17 mouse cellular contexts compared by ENCODE assay signal in the genomic region with DNA sequence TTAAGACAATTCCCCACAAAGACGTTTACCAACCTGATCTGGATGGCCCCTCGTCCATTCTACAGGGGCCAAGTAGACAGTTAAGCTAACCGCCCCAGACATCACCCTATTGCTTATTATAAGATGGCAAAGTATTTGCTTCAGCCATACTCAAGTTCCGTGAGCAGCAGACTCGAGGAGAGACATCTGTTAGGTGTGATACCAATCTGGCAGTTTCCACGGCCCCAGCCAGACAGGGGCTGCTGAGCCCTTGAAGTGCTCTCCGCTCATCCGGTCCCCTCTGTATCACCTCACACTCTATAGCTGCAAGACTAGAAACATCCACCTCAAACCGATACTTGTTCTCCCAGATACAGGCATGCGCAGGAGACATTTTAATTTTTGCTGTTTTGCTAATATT. TPM values are rescaled to one million over a fixed set of nuclear protein-coding genes. Genes with fewer than 3 reads are reported as not detected.
DNase-seq lines count a peak whose midpoint lies in the region; ATAC-seq and TF ChIP-seq lines count a peak whose summit lies in the region.
"Had no signal": no experiment of that assay in that cellular context is flagged by ENCODE, and none has a peak within 500 bp of the region (broad histone marks: within the 10 kb centered on the region; RNA-seq: fewer than 3 reads in every experiment).

No protein-coding gene starts in this region.

- no peak for TF ChIP-seq CTCF in brain, embryonic 14.5 days (IDR thresholded peaks at IDR 0.05; ENCODE audit: borderline replicate concordance, extremely low read depth, insufficient read depth, insufficient read length)

- H3K4me1 ChIP-seq in forebrain, embryonic 14.5 days (ENCODE audit: control insufficient read depth, insufficient read depth, low read length): 0 out of 2 replicates have a peak, but pooled peaks cover 2% of the 10 kb centered on the region
- H3K4me1 ChIP-seq in forebrain, embryonic 12.5 days: no peaks in the 10 kb centered on the region
- H3K4me1 ChIP-seq in hindbrain, embryonic 11.5 days (replicated peaks; ENCODE audit: control insufficient read depth, insufficient read depth, low read length): no peaks in the 10 kb centered on the region

- H3K27ac ChIP-seq in forebrain, embryonic 14.5 days (ENCODE audit: low read depth, low read length): no peak overlapping the region
- no peak overlapping the region for H3K27ac ChIP-seq in forebrain, embryonic 12.5 days
- H3K27ac ChIP-seq in hindbrain, embryonic 11.5 days (ENCODE audit: low read depth, low read length): no peak overlapping the region
- H3K27ac ChIP-seq: embryonic facial prominence, embryonic 10.5 days; embryonic facial prominence, embryonic 12.5 days had no signal

- H3K4me2 ChIP-seq in forebrain, embryonic 14.5 days (ENCODE audit: low read length): no peak overlapping the region
- no peak overlapping the region for H3K4me2 ChIP-seq in forebrain, embryonic 12.5 days
- H3K4me2 ChIP-seq in hindbrain, embryonic 11.5 days (replicated peaks; ENCODE audit: low read depth, low read length): no peak overlapping the region
- H3K4me2 ChIP-seq: embryonic facial prominence, embryonic 12.5 days had no signal

- no peak overlapping the region for H3K9ac ChIP-seq in forebrain, embryonic 14.5 days (ENCODE audit: low read length)
- H3K9ac ChIP-seq in forebrain, embryonic 12.5 days: no peak overlapping the region
- H3K9ac ChIP-seq in hindbrain, embryonic 11.5 days (ENCODE audit: low read depth, low read length): no peak overlapping the region
- H3K9ac ChIP-seq: embryonic facial prominence, embryonic 12.5 days had no signal

- no peaks in the 10 kb centered on the region for H3K9me3 ChIP-seq in forebrain, embryonic 14.5 days (replicated peaks; ENCODE audit: control insufficient read depth, low read length)
- no peaks in the 10 kb centered on the region for H3K9me3 ChIP-seq in forebrain, embryonic 12.5 days
- H3K9me3 ChIP-seq in hindbrain, embryonic 11.5 days (ENCODE audit: control insufficient read depth, low read length): no peaks in the 10 kb centered on the region
- H3K9me3 ChIP-seq: embryonic facial prominence, embryonic 12.5 days had no signal

- no peaks in the 10 kb centered on the region for H3K27me3 ChIP-seq in forebrain, embryonic 14.5 days (replicated peaks; ENCODE audit: control insufficient read depth, insufficient read depth, low read length)
- peaks cover 9% of the 10 kb centered on the region for H3K27me3 ChIP-seq in forebrain, embryonic 12.5 days
- H3K27me3 ChIP-seq in hindbrain, embryonic 11.5 days (ENCODE audit: control insufficient read depth, insufficient read depth, low read length): no peaks in the 10 kb centered on the region

- WGBS in forebrain, embryonic 14.5 days: 79% methylated on average over 10 of the region's 10 CpGs
- WGBS in forebrain, embryonic 12.5 days: 83% methylated on average over 10 of the region's 10 CpGs
- 86% methylated on average over 10 of the region's 10 CpGs for WGBS in hindbrain, embryonic 11.5 days

- peak; percentile 56 for DNase-seq in forebrain, embryonic 14.5 days (ENCODE audit: low spot score)
- DNase-seq in thymus, postnatal 0 days (ENCODE audit: low spot score): peak; percentile 5
- no peak for DNase-seq in thymus, adult 18-20 months
- peak; percentile 67 for DNase-seq in brain, embryonic 14.5 days (ENCODE audit: low read depth)
- no peak for DNase-seq in hindbrain, embryonic 11.5 days (ENCODE audit: low spot score)
- DNase-seq: adrenal gland, adult 2 months; adrenal gland, postnatal 10 days; adrenal gland, postnatal 25 days; cerebellum, adult 11-12 months; cerebellum, adult 2 months; cerebellum, adult 9-10 months; cerebellum, postnatal 10 days; cerebellum, postnatal 25 days had no signal

- no peak for TF ChIP-seq POLR2A in brain, embryonic 14.5 days (IDR thresholded peaks at IDR 0.05; ENCODE audit: borderline replicate concordance, extremely low read depth, insufficient read depth, insufficient read length, poor library complexity, severe bottlenecking)

- no peaks in the 10 kb centered on the region for H3K36me3 ChIP-seq in forebrain, embryonic 14.5 days (ENCODE audit: control insufficient read depth, insufficient read depth, low read length)
- H3K36me3 ChIP-seq in forebrain, embryonic 12.5 days (replicated peaks): peaks cover 3% of the 10 kb centered on the region
- no peaks in the 10 kb centered on the region for H3K36me3 ChIP-seq in hindbrain, embryonic 11.5 days (ENCODE audit: control insufficient read depth, insufficient read depth, low read length)
- H3K36me3 ChIP-seq: embryonic facial prominence, embryonic 12.5 days had no signal

- no peak overlapping the region for H3K4me3 ChIP-seq in forebrain, embryonic 14.5 days (ENCODE audit: low read depth, low read length)
- no peak overlapping the region for H3K4me3 ChIP-seq in forebrain, embryonic 12.5 days (replicated peaks)
- H3K4me3 ChIP-seq in hindbrain, embryonic 11.5 days (ENCODE audit: low read depth, low read length): no peak overlapping the region
- H3K4me3 ChIP-seq: embryonic facial prominence, embryonic 10.5 days; embryonic facial prominence, embryonic 12.5 days had no signal

- ATAC-seq in forebrain, embryonic 14.5 days: no peak
- ATAC-seq in forebrain, embryonic 12.5 days (ENCODE audit: low FRiP score): no peak
- ATAC-seq in hindbrain, embryonic 11.5 days (ENCODE audit: low FRiP score): no peak

RNA-seq across cellular contexts. Expression of a gene that starts 49.5 kb away (rescaled TPM):
- 0.12 and 0.29 TPM in 2 replicates for polyA plus RNA-seq in forebrain, embryonic 14.5 days (2014; fragmentation: Nextera tagmentation; extraction: Ambion mirVana)
- 1.1 and 1.8 TPM in 2 replicates for polyA plus RNA-seq in forebrain, embryonic 12.5 days (2016; fragmentation: Nextera tagmentation; extraction: Ambion mirVana)
- polyA plus RNA-seq in thymus, postnatal 0 days (2015; fragmentation: Nextera tagmentation; extraction: Ambion mirVana): 0.08 TPM in 1 of 2 replicates, not detected in the other
- polyA plus RNA-seq in brain, embryonic 14.5 days (2012; rRNA removed): 0.74 and 0.81 TPM in 2 replicates
- polyA plus RNA-seq in hindbrain, embryonic 11.5 days (2014; fragmentation: Nextera tagmentation; extraction: Ambion mirVana): 0.35 and 0.39 TPM in 2 replicates
- polyA plus RNA-seq: adrenal gland, adult 2 months; cortical plate, adult 2 months had no signal

Comparison
In these comparisons a context has a peak if more than half of its experiments do, and no peak if none do; other contexts are left out.
1. DNase-seq: peak in forebrain, embryonic 14.5 days (single experiment), thymus, postnatal 0 days (single experiment) and brain, embryonic 14.5 days (single experiment); none in thymus, adult 18-20 months (0 of 2) and hindbrain, embryonic 11.5 days (single experiment).